Mouse (Mus musculus) ES-E14 (cell line): ENCODE measurements around the gene Cryba4.

Source experiments
- CHD2 ChIP-seq: IDR thresholded peaks from 2 replicates; pipeline ENCODE4 v1.6.1; 2014; ENCODE audit warnings: mild to moderate bottlenecking, low read depth, low read length, inconsistent platforms
- HCFC1 ChIP-seq: IDR thresholded peaks from 2 replicates; pipeline ENCODE4 v1.6.1; 2012; ENCODE audit warnings: low read length, inconsistent platforms, borderline replicate concordance; ENCODE audit not compliant: insufficient read depth
- ZC3H11A ChIP-seq: IDR thresholded peaks from 2 replicates; pipeline ENCODE4 v1.6.1; 2012; ENCODE audit warnings: low read depth, mild to moderate bottlenecking, inconsistent platforms, low read length, borderline replicate concordance
- ZNF384 ChIP-seq: IDR thresholded peaks from 2 replicates; pipeline ENCODE4 v1.6.1; 2012; ENCODE audit warnings: low read depth, low read length, inconsistent platforms

- no peak for TF ChIP-seq ZC3H11A
- no peak for TF ChIP-seq HCFC1
- TF ChIP-seq ZNF384: no peak
- no peak for TF ChIP-seq CHD2
Measured at GRCm38 (mm10) chr5:112293800-112294199, 41.5 kb upstream of the Cryba4 start.
